Mouse (Mus musculus): ENCODE measurements around the gene Hes5. TPM values are rescaled to one million over a fixed set of nuclear protein-coding genes. Genes with fewer than 3 reads are reported as not detected.

Gene Hes5
- polyA plus RNA-seq, 1 experiment from 2014 or later, result 601 TPM

GRCm38 (mm10) chr4:154928395-154929087 lies 32.2 kb upstream of the Hes5 start, which contains the start of gene Tnfrsf14:
Gene Tnfrsf14, minus strand, starts transcription at chr4:154928563.
- H3K9me3 ChIP-seq, result no peaks in the 10 kb centered on the region
- no peaks in the 10 kb centered on the region for H3K36me3 ChIP-seq
- no peaks in the 10 kb centered on the region for H3K27me3 ChIP-seq (ENCODE audit: insufficient read depth, poor library complexity, severe bottlenecking)
- DNase-seq (ENCODE audit: low spot score), result no peak
- WGBS, result 47% methylated on average over 12 of the region's 12 CpGs
- peaks cover 41% of the 10 kb centered on the region for H3K4me1 ChIP-seq (replicated peaks)
- H3K4me3 ChIP-seq, result peak within 1 kb of the TSS; percentile 23; the same call in 1 of the 2 replicates
- peak within 1 kb of the TSS; percentile 80 for H3K27ac ChIP-seq

- no peaks in the 10 kb centered on the region for H3K36me3 ChIP-seq
- peak overlapping the region; percentile 80 for H3K27ac ChIP-seq
- H3K4me1 ChIP-seq (replicated peaks), result peaks cover 47% of the 10 kb centered on the region
- WGBS, result 76% methylated on average over 12 of the region's 12 CpGs
- H3K9me3 ChIP-seq, result no peaks in the 10 kb centered on the region
- H3K27me3 ChIP-seq (ENCODE audit: insufficient read depth, poor library complexity, severe bottlenecking), result no peaks in the 10 kb centered on the region; the same call in 1 of the 2 replicates
- no peak overlapping the region for H3K4me3 ChIP-seq
- no peak for DNase-seq (ENCODE audit: low spot score)
These were observed 31.5 kb upstream of the Hes5 start for GRCm38 (mm10) chr4:154929088-154929660.

- Histone ChIP-seq H3K27me3 (ENCODE audit: insufficient read depth, poor library complexity, severe bottlenecking) (no peaks in the 10 kb centered on the region; the same call in 1 of the 2 replicates), H3K27ac (no peak overlapping the region), H3K36me3 (no peaks in the 10 kb centered on the region), H3K4me3 (no peak overlapping the region), H3K9me3 (no peaks in the 10 kb centered on the region), H3K4me1 (replicated peaks) (peaks cover 26% of the 10 kb centered on the region)
- no peak for DNase-seq (ENCODE audit: low spot score)
- WGBS, result 60% methylated on average over 13 of the region's 13 CpGs
These were observed 27.3 kb upstream of the Hes5 start for GRCm38 (mm10) chr4:154933306-154933907.

GRCm38 (mm10) chr4:154934800-154935199 lies 25.9 kb upstream of the Hes5 start:
- Histone ChIP-seq H3K36me3 (no peaks in the 10 kb centered on the region), H3K4me1 (replicated peaks) (peaks cover 19% of the 10 kb centered on the region; the same call in 1 of the 2 replicates), H3K27me3 (ENCODE audit: insufficient read depth, poor library complexity, severe bottlenecking) (no peaks in the 10 kb centered on the region; the same call in 1 of the 2 replicates), H3K27ac (no peak overlapping the region), H3K9me3 (no peaks in the 10 kb centered on the region), H3K4me3 (no peak overlapping the region)
- no peak for DNase-seq (ENCODE audit: low spot score)
- 90% methylated on average over 2 of the region's 2 CpGs for WGBS

GRCm38 (mm10) chr4:154935788-154936187 lies 24.9 kb upstream of the Hes5 start:
- Histone ChIP-seq H3K36me3 (no peaks in the 10 kb centered on the region), H3K9me3 (no peaks in the 10 kb centered on the region), H3K4me1 (replicated peaks) (peaks cover 19% of the 10 kb centered on the region; the same call in 1 of the 2 replicates), H3K4me3 (no peak overlapping the region), H3K27me3 (ENCODE audit: insufficient read depth, poor library complexity, severe bottlenecking) (no peaks in the 10 kb centered on the region; the same call in 1 of the 2 replicates), H3K27ac (no peak overlapping the region)
- 72% methylated on average over 7 of the region's 7 CpGs for WGBS
- DNase-seq (ENCODE audit: low spot score), result no peak

GRCm38 (mm10) chr4:154936542-154937255 lies 24.0 kb upstream of the Hes5 start:
- WGBS, result 55% methylated on average over 8 of the region's 8 CpGs
- DNase-seq (ENCODE audit: low spot score), result no peak
- Histone ChIP-seq H3K27me3 (ENCODE audit: insufficient read depth, poor library complexity, severe bottlenecking) (no peaks in the 10 kb centered on the region; the same call in 1 of the 2 replicates), H3K36me3 (no peaks in the 10 kb centered on the region), H3K4me3 (no peak overlapping the region), H3K4me1 (replicated peaks) (peaks cover 19% of the 10 kb centered on the region; the same call in 1 of the 2 replicates), H3K27ac (no peak overlapping the region), H3K9me3 (0 out of 2 replicates have a peak, but pooled peaks cover under 1% of the 10 kb centered on the region)

GRCm38 (mm10) chr4:154937746-154938145 lies 23.0 kb upstream of the Hes5 start:
- Histone ChIP-seq H3K4me1 (replicated peaks) (peaks cover 19% of the 10 kb centered on the region; the same call in 1 of the 2 replicates), H3K9me3 (peaks cover 5% of the 10 kb centered on the region; the same call in 1 of the 2 replicates), H3K27me3 (ENCODE audit: insufficient read depth, poor library complexity, severe bottlenecking) (no peaks in the 10 kb centered on the region; the same call in 1 of the 2 replicates), H3K27ac (no peak overlapping the region), H3K36me3 (no peaks in the 10 kb centered on the region), H3K4me3 (no peak overlapping the region)
- no peak for DNase-seq (ENCODE audit: low spot score)
- WGBS, result 74% methylated on average over 1 of the region's 1 CpGs

GRCm38 (mm10) chr4:154940156-154940555 lies 20.6 kb upstream of the Hes5 start:
- no peak overlapping the region for H3K4me3 ChIP-seq
- no peak for DNase-seq (ENCODE audit: low spot score)
- H3K36me3 ChIP-seq, result no peaks in the 10 kb centered on the region
- no peak overlapping the region for H3K27ac ChIP-seq
- no peaks in the 10 kb centered on the region for H3K27me3 ChIP-seq (ENCODE audit: insufficient read depth, poor library complexity, severe bottlenecking)
- peaks cover 5% of the 10 kb centered on the region; the same call in 1 of the 2 replicates for H3K9me3 ChIP-seq
- peaks cover 25% of the 10 kb centered on the region for H3K4me1 ChIP-seq (replicated peaks)
- 86% methylated on average over 2 of the region's 2 CpGs for WGBS

- Histone ChIP-seq H3K9me3 (peaks cover 5% of the 10 kb centered on the region; the same call in 1 of the 2 replicates), H3K4me1 (replicated peaks) (peaks cover 36% of the 10 kb centered on the region), H3K4me3 (no peak overlapping the region), H3K27me3 (ENCODE audit: insufficient read depth, poor library complexity, severe bottlenecking) (no peaks in the 10 kb centered on the region), H3K36me3 (no peaks in the 10 kb centered on the region), H3K27ac (no peak overlapping the region)
- no peak for DNase-seq (ENCODE audit: low spot score)
- 91% methylated on average over 5 of the region's 5 CpGs for WGBS
These were observed 18.9 kb upstream of the Hes5 start for GRCm38 (mm10) chr4:154941831-154942230.

- no peak for DNase-seq (ENCODE audit: low spot score)
- peaks cover 5% of the 10 kb centered on the region; the same call in 1 of the 2 replicates for H3K9me3 ChIP-seq
- H3K27ac ChIP-seq, result no peak overlapping the region
- no peak overlapping the region for H3K4me3 ChIP-seq
- 87% methylated on average over 10 of the region's 10 CpGs for WGBS
- H3K27me3 ChIP-seq (ENCODE audit: insufficient read depth, poor library complexity, severe bottlenecking), result no peaks in the 10 kb centered on the region
- no peaks in the 10 kb centered on the region for H3K36me3 ChIP-seq
- H3K4me1 ChIP-seq (replicated peaks), result peaks cover 43% of the 10 kb centered on the region
These were observed 17.9 kb upstream of the Hes5 start for GRCm38 (mm10) chr4:154942632-154943322.

GRCm38 (mm10) chr4:154943323-154944039 lies 17.2 kb upstream of the Hes5 start:
- peak overlapping the region; percentile 67 for H3K27ac ChIP-seq
- H3K4me3 ChIP-seq, result peak overlapping the region; percentile 23
- no peaks in the 10 kb centered on the region for H3K36me3 ChIP-seq
- peaks cover 5% of the 10 kb centered on the region; the same call in 1 of the 2 replicates for H3K9me3 ChIP-seq
- peaks cover 48% of the 10 kb centered on the region for H3K4me1 ChIP-seq (replicated peaks)
- WGBS, result 89% methylated on average over 6 of the region's 6 CpGs
- DNase-seq (ENCODE audit: low spot score), result no peak
- peaks cover 5% of the 10 kb centered on the region for H3K27me3 ChIP-seq (ENCODE audit: insufficient read depth, poor library complexity, severe bottlenecking)
